Mouse (Mus musculus) urinary bladder, postnatal 36 days (tissue): ENCODE data around the gene Tnip1.

Experiments used
- DNase-seq, 2 experiments: peaks; one replicate each; pipeline ENCODE4 v3.0.0; 2022; ENCODE audit warnings: low spot score in 2 of 2, mixed read lengths in 1 of 2

Tnip1 gene

DNA sequence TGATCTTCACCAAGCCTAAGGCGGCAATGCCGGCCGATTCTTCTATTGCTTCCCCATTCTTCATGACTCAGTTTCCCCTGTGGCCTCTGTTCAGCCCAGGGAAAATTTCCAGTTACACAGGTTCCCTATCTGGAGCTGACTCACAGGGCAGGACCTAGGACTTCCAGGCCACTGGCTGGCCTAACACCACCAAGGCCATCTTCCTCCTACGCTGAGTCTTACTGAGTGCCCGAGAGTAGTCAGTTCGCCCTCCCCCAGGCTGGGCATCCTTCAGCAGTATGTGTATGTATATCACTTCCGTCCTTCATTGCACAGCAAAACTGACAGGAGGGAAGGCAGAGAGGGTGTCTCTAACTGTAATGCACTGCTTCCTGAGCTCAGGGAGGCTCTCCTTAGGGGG, 28.5 kb downstream of the Tnip1 start:
- DNase-seq: no peak

DNA sequence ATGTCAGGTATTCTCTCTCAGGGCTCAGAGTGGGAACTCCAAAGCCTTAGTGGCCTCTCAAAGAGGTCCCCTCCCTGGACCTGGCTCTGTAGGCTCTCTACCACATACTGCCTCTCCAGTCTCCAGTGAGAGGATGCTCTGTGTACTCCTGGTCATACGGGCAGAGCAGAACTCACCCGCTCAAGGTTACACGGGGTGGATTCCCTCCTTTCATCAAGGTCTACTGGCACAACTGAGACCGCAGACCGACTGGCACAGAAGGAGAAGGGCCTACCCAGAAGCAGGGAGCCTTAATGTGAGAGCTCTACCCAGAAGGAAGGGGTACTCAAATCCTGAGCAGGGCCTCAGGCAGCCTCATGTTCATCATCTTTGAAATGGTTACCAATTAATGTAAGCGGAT, 30.2 kb downstream of the Tnip1 start:
- DNase-seq: no peak

DNA sequence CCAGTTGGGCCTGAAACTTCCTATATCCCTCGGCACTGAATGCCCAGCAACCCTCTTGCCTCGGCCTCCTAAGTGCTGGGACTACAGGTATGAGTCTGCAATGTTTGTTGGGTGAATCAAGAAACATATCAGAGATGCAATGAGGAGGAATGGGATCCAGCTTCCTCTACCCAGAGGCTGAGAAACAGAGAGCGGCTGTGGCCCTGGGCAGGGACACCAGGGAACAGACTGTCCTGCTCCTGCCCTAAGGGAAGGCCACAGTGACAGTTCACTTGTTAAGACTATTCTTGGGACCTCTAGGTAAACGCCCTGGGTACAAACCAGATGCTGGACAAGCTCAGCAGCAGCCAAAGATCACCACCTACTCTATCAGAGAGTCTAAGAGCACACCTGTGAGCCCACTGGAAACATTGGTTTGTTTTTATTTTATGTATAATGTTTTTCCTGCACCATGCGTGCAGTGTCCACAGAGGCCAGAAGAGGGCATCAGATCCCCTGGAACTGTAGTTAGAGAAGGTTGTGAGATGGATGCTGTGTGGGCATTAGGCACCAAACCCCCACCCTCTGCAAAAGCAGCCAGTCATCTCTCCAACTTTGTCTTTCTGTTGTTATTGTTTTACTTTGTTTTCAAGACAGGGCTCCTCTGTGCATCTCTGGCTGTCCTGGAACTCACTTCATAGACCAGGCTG, 31.2 kb downstream of the Tnip1 start:
- no peak for DNase-seq

DNA sequence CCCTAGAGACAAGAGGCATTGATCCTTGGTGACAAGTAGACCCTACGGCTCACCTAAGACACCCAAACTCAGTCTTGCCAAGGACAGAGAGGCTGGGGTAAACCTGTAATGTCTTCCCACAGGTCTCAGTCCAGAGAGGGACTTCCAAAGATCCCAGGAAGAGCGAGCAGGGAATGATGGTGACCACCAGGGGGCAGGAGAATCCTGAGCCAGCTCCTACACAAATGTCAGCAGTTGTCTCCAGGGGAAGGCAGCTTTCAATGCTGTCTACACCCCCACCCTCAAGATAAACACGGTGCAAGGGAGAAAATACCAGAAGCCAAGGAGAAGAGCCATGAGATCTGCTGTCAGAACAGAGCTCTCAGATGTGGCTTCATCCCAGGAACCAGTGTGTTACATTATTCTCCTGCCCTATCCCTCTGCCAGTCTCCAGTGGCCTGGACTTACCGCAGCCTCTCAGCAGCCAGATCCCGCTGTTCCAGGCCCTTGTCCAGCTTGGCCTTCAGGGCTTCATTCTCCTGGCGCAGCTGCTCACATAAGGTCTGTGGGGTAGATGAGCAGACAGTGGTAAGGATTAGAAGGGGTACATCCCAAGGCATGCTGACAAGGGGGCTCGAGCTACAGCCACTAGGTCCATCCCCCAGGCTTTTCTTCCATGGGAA, 32.3 kb downstream of the Tnip1 start:
- DNase-seq: no peak

DNA sequence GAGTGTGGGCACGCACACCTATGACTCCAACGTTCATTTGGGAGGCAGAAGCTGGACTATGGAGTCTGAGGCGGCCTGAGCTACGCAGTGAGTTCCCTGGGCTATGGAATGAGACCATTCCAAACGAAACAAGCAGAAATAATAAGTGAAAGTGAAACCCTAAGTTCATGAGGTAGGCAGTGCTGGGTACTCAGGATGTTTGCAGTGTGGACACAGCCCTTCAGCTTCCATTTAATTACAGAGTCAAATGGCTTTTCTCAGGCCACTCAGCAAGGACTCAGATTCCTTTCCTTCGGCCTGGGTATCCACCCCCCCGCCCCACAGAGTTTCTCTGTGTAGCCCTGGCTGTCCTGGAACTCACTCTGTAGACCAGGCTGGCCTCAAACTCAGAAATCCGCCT, 33.0 kb downstream of the Tnip1 start:
- DNase-seq: no peak

DNA sequence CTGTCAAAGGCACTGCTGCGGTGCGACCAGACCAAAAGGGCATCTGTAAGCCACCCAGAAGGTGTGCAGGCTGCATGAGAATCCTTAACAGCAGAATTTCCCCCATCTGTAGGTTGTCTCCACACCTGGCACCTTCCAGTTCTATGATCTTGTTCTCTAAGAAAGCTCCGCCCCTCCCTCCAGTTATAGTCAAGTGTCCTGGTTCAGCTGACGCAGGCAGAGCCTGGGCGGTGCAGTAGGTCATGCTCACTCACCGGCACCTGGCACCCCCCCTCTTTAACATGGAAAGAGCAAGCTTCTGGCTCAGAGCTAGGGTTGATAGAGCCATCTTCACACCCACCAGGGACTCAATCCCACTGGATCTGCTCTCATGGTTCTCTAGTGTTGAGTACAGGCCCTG, 33.4 kb downstream of the Tnip1 start:
- DNase-seq: no peak

DNA sequence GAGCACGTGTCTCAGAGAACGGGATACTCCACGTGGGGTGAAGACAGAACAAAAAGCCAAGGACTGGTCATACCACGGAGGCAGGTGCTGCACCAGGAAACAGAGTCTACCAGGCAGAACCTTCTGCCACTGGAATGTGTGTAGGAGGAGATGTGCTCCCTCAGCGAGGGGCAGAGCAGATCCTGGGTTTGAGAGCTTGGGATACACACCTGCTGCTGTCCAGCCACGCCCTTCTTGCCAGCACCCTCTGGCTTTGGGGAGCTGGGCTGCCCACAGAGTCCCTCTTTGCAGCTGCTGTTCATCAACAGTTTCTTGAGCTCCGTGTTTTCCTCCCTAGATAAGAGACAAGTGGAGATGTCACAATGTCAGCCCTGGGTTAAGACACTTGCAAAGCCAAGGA, 33.8 kb downstream of the Tnip1 start:
- DNase-seq: no peak

DNA sequence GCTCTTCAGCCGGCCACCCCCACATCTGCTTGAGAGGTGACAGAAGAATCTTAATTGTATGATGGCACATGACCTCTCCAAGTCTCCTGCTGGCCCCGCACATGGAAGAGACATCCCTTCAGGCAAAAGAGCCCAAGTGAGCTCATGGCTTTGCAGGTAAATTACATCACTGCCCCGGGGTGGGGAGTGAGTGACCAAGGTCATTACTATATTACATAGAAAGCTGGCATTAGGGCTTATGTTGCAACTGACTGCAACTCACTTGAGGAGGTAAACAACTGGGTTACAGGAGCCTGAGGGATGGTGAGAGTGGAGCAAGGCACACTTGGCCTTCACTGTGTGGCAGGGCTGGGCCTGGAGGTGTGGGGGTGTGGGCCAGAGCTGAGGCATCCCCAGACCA, 34.5 kb downstream of the Tnip1 start:
- no peak for DNase-seq

DNA sequence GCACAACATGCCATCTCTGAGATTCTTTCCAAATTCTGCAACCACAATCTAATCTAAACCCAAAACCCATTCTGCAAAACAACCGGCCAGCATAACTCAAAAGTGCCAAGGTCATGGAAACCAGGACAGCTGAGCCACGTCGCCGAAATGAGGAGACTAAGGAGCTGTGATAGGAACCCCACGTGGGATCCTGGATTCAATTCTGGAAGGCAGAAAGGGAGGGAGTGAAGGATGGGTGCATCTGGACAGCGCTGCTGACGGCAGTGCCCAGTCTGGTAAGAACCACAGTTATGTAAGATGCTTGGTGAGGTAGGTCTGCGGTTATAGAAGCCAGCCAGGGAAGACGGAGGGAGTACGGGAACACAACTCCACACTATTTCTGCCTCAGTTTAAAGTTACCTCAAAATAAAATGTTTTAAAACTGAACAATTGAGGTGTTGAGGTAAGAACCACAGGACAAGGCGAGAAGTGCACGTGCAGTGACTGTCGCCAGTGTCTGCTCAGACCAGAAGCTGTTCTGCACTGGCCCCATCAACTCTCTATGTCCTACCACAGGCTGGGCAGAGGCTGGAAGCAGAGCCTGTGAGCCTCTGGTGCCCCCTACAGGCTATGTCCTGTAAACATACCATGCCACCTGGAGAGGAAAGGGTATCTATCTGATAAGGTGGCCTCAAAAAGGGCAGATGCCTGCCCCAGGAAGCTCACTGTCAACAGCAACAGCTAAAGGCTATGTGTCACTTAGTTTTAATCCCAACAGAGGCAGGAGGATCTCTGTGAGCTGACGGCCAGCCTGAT, 35.2 kb downstream of the Tnip1 start:
- peak in 1 of 2 experiments; percentile 59 for DNase-seq

DNA sequence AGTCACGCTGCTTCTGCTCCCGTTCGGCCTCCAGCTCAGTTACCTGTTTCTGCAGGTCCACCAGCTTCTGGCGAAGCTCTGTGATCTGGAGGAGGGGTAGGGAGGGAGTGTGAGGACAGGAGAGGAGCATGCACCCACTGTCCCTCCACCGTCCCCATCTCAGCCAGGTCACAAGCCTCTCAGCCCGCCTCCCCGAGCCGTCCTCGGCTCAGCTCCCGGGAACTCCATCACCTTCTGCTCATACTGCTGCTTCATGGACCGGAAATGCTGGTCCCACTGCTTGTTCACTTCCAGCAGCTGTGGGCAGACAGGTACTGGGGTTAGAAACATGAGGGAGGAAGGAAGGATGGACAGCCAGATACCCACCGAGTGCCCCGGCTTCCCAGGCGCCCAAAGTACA, 38.6 kb downstream of the Tnip1 start:
- no peak for DNase-seq

DNA sequence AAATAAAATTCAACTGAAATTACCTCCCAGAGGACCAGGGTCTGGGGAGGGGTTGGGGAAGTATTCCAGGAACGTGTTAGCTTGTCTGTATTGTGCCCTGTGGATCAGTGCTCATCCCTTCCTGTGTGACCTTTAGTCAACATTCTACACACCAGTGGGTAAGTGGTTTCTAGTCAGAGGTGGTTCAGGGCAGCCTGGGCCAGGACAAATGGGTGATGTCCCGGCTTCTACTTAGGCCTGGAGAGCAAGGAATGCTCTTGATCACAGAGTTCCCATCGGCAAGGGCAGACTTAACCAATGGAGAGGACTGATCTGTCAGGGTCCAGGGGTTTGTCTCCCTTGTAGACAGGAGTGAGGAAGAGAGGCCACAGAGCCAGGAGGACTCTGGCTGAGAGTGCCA, 40.2 kb downstream of the Tnip1 start:
- no peak for DNase-seq

DNA sequence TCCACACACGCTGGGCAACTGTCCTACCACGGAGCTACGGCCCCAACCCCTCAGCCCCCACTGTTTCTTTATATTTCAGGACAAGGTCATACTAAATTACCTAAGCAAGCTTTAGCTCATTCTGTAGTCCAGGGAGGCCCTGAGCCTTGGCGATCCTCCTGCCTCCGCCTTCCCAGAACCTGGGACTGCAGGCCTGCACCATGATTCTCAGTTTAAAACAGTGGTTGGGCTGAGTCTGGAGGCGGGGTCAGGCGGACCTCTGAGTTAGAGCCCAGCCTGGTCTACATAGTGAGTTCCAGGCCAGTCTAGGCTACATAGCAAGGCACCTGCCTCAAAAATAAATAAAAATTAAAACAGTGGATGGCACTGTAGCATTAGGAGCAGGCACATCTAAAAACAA, 40.9 kb downstream of the Tnip1 start:
- no peak for DNase-seq

DNA sequence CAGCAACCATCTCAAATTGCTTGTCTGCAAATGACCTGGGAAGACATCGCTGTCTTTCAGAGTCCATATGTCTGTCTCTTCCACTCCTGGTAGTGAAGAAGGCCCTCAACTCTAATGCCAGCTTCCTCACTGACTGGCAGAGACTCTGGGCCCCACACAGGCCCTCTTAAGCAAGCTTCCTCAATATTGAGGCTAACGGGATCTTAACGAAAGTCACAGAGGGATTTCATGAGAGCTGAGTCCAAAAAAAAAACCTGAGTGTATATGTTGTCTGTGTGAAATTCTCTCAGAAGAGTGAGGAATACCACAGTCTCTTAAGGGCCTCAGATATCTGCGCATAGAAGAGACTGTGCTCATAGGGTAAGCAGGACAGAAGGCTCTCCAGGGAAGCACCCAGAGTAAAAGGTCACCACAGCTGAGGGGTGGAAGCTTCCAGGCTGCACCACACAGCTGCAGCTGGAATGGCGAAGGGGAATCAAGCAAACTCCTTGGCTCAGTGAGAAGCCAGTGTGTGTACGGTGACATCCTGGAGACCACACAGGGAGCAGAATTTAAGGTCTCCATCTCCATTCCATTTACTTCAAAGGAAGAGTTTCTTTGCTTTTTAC, 41.6 kb downstream of the Tnip1 start:
- DNase-seq: no peak

DNA sequence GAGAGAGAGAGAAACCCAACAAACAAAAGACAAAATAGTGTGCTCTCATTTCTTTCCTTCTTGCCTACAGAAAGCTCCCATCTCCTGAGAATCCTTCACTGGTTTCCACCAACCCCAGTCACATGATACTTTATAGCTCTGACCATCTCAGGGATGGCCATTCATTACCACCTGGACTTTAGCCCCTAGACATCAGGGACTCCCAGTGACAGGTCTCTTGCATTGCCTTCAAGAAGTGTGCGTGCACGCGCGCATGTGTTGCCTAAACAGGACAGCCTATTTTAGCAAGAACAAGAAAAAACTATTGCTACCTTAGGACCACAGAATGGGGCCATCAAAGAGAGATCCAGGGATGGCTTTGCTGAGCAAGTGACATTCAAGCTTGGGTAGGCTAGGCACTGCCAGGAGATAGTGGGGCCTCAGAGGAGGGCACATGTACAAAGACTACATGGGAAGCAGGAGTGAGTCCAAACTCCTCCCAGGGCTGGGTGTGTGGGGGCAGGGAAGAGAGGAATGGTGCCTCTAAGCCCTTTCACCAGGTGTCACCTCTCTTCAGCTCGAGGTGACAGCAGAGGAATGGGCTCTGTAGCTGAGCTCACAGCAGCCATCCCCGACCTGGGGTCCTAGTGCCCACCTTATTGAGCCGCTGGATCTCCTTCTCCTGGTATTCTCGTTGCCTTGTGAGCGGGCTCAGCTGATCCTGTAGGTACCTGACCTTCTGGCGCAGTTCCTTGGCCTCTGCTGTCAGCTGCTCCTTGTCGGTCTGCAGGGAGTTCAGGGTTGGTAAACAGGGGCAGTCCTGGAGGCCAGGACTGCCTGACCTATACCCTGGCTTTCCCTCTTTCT, 42.4 kb downstream of the Tnip1 start:
- no peak for DNase-seq

DNA sequence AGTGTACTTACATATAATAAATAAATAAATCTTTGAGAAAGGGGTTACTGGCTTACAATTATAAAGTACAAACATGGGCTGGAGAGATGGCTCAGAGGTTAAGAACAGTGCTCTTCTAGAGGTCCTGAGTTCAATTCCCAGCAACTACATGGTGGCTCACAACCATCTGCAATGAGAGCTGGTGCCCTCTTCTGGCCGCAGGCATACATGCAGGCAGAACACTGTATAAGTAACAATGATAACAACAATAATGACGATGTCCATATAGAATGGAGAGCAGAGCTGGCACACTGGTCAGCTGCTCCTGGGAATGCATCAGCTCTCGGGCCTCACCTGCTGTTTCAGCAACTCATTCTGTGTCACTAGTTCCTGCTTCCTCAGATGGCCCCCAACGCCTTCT, 44.4 kb downstream of the Tnip1 start:
- DNase-seq: no peak

DNA sequence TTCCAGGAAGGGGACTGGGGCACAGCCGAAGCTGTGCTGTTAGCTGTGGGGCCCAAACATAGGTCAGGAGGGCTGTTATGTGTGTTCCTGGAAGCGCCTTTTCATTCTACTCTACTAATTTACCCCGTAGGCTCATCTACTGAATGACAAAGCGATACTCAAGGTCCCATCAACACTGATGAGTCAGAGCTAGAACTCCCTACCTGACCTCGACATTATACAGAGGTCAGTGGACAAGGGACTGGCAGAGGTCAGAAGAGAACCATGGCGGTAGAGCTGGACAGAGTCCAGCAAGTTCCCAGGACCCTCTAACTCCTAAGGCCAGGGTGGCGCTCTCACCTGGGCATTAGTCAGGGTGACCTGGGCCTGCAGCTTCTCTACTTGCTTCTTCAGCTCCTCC, 45.3 kb downstream of the Tnip1 start:
- DNase-seq: no peak

DNA sequence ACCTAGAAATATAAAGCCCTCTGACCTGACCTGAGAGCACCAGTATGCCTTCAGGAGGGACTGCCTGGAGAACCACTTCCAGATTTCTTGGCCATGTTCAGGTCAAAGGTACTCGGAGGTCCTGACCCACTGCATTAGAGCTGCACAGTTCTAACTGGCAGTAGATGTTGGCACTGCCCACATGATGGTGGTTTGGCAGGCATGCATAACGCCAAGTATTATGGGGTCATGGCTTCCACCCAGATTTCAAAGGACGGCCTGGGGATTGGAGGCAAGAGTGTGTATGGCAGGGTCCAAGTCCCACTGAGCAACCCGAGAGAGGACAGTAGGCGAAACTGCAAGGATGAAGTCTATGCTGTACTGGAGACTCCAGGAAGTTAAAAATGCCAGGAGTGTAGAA, 48.9 kb downstream of the Tnip1 start:
- peak in 1 of 2 experiments; percentile 50 for DNase-seq

DNA sequence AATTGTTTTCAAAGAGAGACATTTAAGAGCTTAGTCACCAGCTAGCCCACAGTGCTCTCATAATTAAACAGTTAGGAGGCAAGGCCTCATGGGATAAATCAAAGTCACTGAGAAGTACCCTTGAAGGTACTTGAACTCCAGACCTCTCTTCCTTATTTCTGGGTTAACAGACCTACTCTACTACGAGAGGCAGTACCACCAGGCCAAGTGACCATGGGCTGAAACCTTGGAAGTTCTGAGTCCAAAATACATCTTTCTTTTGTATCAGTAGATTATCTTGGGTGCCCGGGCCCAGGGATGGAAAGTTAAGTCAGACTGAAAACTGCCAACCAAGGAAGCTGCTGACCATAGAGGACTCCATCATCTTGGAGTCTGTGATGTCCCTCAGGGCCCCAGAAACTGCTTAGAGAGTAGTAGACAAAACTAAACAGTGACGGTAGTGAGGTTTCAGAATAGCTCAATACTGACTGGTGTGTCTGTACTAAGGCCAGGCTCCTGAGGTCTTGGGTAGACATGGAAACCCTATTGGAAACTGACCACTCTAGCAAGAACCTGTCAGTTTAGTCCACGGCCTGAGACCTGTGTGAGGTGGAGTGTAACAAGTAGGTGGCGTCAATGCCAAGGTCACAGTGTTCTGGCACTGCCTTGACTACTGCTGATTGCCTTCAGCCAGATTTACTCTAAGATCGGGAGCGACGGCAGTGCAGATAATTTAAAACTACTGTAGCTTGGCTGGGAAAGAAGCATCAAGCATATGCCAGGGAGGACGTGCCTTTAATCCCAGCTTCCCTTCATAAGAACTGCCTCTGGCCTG, 50.0 kb downstream of the Tnip1 start:
- DNase-seq: no peak

DNA sequence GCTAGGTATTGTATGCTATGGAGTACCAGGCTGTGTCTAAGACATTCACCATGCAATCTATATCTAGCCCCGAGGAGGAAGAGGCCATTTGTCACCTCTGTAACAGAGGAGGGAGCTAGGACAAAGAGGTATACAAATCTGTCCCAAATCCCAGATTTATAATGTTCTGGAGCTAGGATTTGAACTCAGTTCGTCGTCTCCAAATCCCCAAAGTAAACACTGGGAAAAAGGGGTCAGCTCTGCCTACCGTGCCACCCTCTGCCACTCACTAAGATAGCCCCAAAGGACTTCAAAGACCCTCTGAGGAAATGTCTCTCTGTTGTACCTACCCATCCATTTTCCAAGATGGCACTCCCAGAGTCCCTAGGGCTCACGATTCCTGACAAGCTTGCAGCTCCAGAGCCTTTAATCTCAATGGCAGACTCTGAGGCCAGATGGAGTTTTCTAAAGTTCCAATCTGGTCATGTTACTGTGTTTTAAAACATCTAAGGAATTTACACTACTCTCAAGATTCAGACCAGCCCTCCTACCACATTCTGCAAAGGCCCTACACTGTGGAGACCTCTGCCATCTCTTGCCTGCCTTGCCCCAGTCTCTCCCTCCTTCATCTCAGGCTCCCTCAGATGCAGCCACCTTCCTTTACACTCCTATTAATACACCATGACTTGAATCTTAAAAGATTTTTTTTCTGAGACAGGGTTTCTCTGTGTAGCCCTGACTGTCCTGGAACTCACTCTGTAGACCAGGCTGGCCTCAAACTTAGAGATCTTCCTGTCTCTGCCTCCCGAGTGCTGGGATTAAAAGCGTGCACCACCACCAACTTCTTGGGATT, 50.8 kb downstream of the Tnip1 start:
- no peak for DNase-seq

DNA sequence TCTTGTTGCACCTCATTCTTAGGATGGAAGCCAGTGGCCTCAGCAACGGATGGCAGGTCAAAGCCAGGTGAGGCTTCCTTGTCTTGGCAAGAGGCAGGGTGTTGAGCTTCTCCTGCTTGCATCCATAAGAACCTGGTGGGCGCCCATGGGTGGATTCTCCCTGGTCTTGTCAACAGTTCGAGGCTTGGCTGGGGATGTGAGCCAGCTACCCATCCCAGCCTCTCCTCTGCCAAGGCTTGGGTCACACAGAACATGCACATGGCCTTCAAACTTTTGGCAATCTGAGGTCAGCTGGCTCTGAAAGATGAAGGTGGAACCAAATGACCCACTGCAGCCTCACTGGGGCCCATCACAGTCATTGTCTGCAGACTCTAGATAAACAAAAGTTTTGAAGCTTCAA, 51.5 kb downstream of the Tnip1 start:
- no peak for DNase-seq
